ENCODE assay signal across 28 mouse cellular contexts in the genomic region with DNA sequence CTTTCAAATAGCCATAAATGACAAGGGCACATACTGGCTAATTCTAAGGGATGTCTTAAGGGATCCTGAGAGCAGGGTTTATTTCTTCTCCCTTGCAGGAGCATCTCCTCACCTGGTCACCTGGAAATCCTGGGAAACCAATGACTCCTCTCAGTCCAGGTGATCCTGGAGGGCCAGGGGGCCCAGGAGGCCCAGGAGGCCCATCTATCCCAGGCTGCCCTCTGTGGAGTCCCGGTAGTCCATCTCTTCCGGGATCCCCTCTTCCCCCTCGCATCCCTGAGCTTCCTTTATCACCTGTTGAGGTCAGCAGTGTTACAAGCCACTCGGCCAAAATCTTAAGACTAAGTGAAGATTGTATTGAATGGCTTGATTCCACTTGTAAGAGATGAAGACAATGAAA.
"Had no signal": no experiment of that assay in that cellular context is flagged by ENCODE, and none has a peak within 500 bp of the region (broad histone marks: within the 10 kb centered on the region; RNA-seq: fewer than 3 reads in every experiment).

No protein-coding gene starts in this region.

- H3K4me3 ChIP-seq: embryonic facial prominence, embryonic 10.5 days; embryonic facial prominence, embryonic 12.5 days; embryonic facial prominence, embryonic 13.5 days; embryonic facial prominence, embryonic 15.5 days; erythroblast, embryonic 14.5 days; forebrain, embryonic 10.5 days; forebrain, embryonic 12.5 days; forebrain, embryonic 13.5 days; forebrain, embryonic 15.5 days; gastrocnemius, adult 2 months had no signal

- H3K9ac ChIP-seq: embryonic facial prominence, embryonic 12.5 days; embryonic facial prominence, embryonic 13.5 days; embryonic facial prominence, embryonic 15.5 days; forebrain, embryonic 12.5 days; forebrain, embryonic 13.5 days; forebrain, embryonic 15.5 days; forebrain, postnatal 0 days had no signal

- H3K9me3 ChIP-seq: embryonic facial prominence, embryonic 10.5 days; embryonic facial prominence, embryonic 12.5 days; embryonic facial prominence, embryonic 13.5 days; embryonic facial prominence, embryonic 15.5 days; forebrain, embryonic 10.5 days; forebrain, embryonic 12.5 days; forebrain, embryonic 13.5 days; forebrain, embryonic 15.5 days had no signal

- H3K4me1 ChIP-seq: embryonic facial prominence, embryonic 10.5 days; embryonic facial prominence, embryonic 12.5 days; embryonic facial prominence, embryonic 13.5 days; embryonic facial prominence, embryonic 15.5 days; forebrain, embryonic 10.5 days; forebrain, embryonic 12.5 days; forebrain, embryonic 13.5 days; forebrain, embryonic 15.5 days had no signal

- ATAC-seq: forebrain, embryonic 13.5 days; forebrain, embryonic 14.5 days; forebrain, embryonic 15.5 days; forebrain, embryonic 16.5 days; forebrain, postnatal 0 days had no signal

- H3K4me2 ChIP-seq: embryonic facial prominence, embryonic 12.5 days; embryonic facial prominence, embryonic 13.5 days; embryonic facial prominence, embryonic 15.5 days; forebrain, embryonic 12.5 days; forebrain, embryonic 13.5 days; forebrain, embryonic 15.5 days had no signal

- H3K36me3 ChIP-seq: embryonic facial prominence, embryonic 10.5 days; embryonic facial prominence, embryonic 12.5 days; embryonic facial prominence, embryonic 13.5 days; embryonic facial prominence, embryonic 15.5 days; forebrain, embryonic 10.5 days; forebrain, embryonic 12.5 days; forebrain, embryonic 15.5 days had no signal

- DNase-seq: cerebellum, adult 2 months; cerebellum, adult 8-10 months; cerebellum, adult 9-10 months; cerebellum, adult 9-11 months; cerebellum, postnatal 10 days; cerebellum, postnatal 14 days; cerebellum, postnatal 25 days; cerebellum, postnatal 36 days; embryo, embryonic 11 days; forebrain, postnatal 0 days; gastrocnemius, adult 2 months; gastrocnemius, postnatal 10 days; gastrocnemius, postnatal 14 days; gastrocnemius, postnatal 25 days; gastrocnemius, postnatal 36 days; heart, adult 11 months; heart, adult 18-20 months had no signal

- H3K27ac ChIP-seq: embryonic facial prominence, embryonic 10.5 days; embryonic facial prominence, embryonic 12.5 days; embryonic facial prominence, embryonic 13.5 days; embryonic facial prominence, embryonic 15.5 days; forebrain, embryonic 10.5 days; forebrain, embryonic 12.5 days; forebrain, embryonic 13.5 days; forebrain, embryonic 15.5 days; gastrocnemius, adult 2 months had no signal

- H3K27me3 ChIP-seq: embryonic facial prominence, embryonic 12.5 days; embryonic facial prominence, embryonic 13.5 days; embryonic facial prominence, embryonic 15.5 days; forebrain, embryonic 12.5 days; forebrain, embryonic 13.5 days; forebrain, embryonic 15.5 days had no signal
